Mouse (Mus musculus): Measurements from ENCODE around the gene Prkcb. TPM values are rescaled to one million over a fixed set of nuclear protein-coding genes. Genes with fewer than 3 reads are reported as not detected.

Prkcb gene
- polyA plus RNA-seq, 1 experiment from 2014 or later: 43.9 TPM

GRCm38 (mm10) chr7:122350741-122351140 is 62.2 kb downstream of the Prkcb start:
- H3K79me2 ChIP-seq (ENCODE audit: inconsistent target): no peaks in the 10 kb centered on the region; the same call in 1 of the 2 replicates
- no peak overlapping the region for H3K4me3 ChIP-seq (ENCODE audit: inconsistent target)
- 92% methylated on average over 2 of the region's 2 CpGs for WGBS (ENCODE audit: missing documents)
- no peaks in the 10 kb centered on the region for H3K36me3 ChIP-seq (ENCODE audit: inconsistent target)
- no peak overlapping the region for H3K27ac ChIP-seq

DNA sequence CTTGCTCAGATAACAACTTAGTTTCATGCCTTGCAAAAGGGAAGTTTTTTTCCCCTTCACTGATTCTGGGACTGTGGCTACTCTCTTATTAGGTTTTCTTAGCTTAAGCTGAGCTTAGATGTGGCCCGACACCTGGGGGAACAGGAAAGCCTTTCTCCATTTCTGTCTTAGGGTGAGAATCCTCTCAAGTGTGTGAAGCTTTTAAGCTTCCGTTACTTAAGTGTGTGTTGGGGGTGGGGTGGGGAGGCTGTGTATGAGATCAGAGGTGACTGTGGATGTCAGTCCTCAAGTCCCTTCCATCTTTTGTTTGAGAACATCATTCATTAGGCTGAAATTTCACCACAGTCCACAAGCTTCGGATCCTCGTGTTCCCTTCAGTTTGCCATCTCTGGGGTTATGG is 63.3 kb downstream of the Prkcb start:
- WGBS (ENCODE audit: missing documents): 95% methylated on average over 4 of the region's 4 CpGs
- no peaks in the 10 kb centered on the region; the same call in 1 of the 2 replicates for H3K79me2 ChIP-seq (ENCODE audit: inconsistent target)
- H3K36me3 ChIP-seq (ENCODE audit: inconsistent target): no peaks in the 10 kb centered on the region
- no peak overlapping the region for H3K4me3 ChIP-seq (ENCODE audit: inconsistent target)
- no peak overlapping the region for H3K27ac ChIP-seq

DNA sequence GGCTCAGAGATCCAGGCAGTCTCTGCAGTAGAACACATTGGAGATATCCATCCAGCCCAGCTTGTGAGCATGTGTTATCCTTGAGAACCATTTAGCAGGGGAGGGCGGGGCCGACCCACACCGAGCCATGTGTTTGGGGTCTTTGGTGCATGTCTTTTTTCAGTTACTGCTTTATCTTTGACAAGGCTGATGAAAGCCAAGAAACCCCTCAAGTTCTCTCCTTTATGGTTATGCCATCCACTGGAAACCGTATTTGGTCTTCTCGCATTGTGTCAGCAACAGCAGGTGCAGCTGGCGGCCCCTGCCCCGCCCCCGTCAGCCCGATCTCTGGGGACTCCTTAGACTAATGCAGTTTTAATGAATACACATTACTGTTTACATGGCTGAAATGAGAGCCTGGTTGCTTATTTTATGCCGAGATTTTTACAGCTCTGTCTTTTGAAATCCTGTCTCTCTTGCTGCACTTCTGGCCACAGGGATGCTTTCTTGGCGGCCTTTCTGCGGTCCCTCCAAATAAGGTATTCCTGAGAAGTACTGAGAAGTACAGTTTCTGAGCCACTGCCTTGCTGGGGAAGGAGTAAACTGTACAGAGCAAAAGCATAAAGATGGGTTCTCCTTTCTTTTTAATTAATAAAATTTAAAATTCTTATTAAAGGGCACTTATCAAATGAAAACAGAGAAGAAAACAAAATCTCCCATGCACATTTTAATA is 64.2 kb downstream of the Prkcb start:
- no peaks in the 10 kb centered on the region; the same call in 1 of the 2 replicates for H3K79me2 ChIP-seq (ENCODE audit: inconsistent target)
- H3K36me3 ChIP-seq (ENCODE audit: inconsistent target): no peaks in the 10 kb centered on the region
- no peak overlapping the region for H3K27ac ChIP-seq
- 87% methylated on average over 6 of the region's 12 CpGs for WGBS (ENCODE audit: missing documents)
- no peak overlapping the region for H3K4me3 ChIP-seq (ENCODE audit: inconsistent target)

GRCm38 (mm10) chr7:122353329-122353728 is 64.8 kb downstream of the Prkcb start:
- Histone ChIP-seq H3K27ac (no peak overlapping the region), H3K36me3 (ENCODE audit: inconsistent target) (no peaks in the 10 kb centered on the region), H3K79me2 (ENCODE audit: inconsistent target) (no peaks in the 10 kb centered on the region; the same call in 1 of the 2 replicates), H3K4me3 (ENCODE audit: inconsistent target) (no peak overlapping the region)
- WGBS (ENCODE audit: missing documents): 95% methylated on average over 4 of the region's 4 CpGs

GRCm38 (mm10) chr7:122356941-122357340 is 68.4 kb downstream of the Prkcb start:
- no peak overlapping the region for H3K4me3 ChIP-seq (ENCODE audit: inconsistent target)
- H3K27ac ChIP-seq: peak overlapping the region; percentile 44
- no peaks in the 10 kb centered on the region; the same call in 1 of the 2 replicates for H3K79me2 ChIP-seq (ENCODE audit: inconsistent target)
- H3K36me3 ChIP-seq (ENCODE audit: inconsistent target): no peaks in the 10 kb centered on the region
- WGBS (ENCODE audit: missing documents): 76% methylated on average over 2 of the region's 2 CpGs

DNA sequence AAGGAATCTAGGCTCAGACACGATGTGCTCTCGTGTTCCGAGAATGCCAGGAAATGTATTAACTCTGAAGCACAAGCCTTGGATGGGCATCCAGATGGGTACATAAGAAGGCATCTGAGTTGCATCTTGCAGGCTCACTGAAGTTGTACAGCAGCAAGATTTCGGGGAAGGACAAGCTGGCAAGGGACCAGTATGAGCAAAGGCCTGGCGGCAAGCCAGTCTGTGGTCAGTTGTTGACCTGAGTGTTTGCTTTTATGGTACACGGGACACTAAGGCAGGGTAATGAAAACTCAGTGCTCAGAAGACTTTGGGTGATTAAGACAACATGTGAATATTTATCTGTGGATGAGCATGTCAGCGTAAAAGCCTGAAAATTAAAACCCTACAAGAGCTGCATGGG is 69.3 kb downstream of the Prkcb start:
- no peaks in the 10 kb centered on the region; the same call in 1 of the 2 replicates for H3K79me2 ChIP-seq (ENCODE audit: inconsistent target)
- no peak overlapping the region for H3K4me3 ChIP-seq (ENCODE audit: inconsistent target)
- H3K27ac ChIP-seq: no peak overlapping the region
- no peaks in the 10 kb centered on the region for H3K36me3 ChIP-seq (ENCODE audit: inconsistent target)
- WGBS (ENCODE audit: missing documents): 81% methylated on average over 7 of the region's 7 CpGs

- Histone ChIP-seq H3K79me2 (ENCODE audit: inconsistent target) (no peaks in the 10 kb centered on the region; the same call in 1 of the 2 replicates), H3K27ac (no peak overlapping the region), H3K4me3 (ENCODE audit: inconsistent target) (no peak overlapping the region), H3K36me3 (ENCODE audit: inconsistent target) (no peaks in the 10 kb centered on the region)
- 100% methylated on average over 1 of the region's 1 CpGs for WGBS (ENCODE audit: missing documents)
These were observed 78.1 kb downstream of the Prkcb start for GRCm38 (mm10) chr7:122366635-122367034.

- WGBS (ENCODE audit: missing documents): 84% methylated on average over 7 of the region's 7 CpGs
- H3K4me3 ChIP-seq (ENCODE audit: inconsistent target): no peak overlapping the region
- H3K36me3 ChIP-seq (ENCODE audit: inconsistent target): no peaks in the 10 kb centered on the region
- no peaks in the 10 kb centered on the region; the same call in 1 of the 2 replicates for H3K79me2 ChIP-seq (ENCODE audit: inconsistent target)
- H3K27ac ChIP-seq: no peak overlapping the region
These were observed 78.9 kb downstream of the Prkcb start for GRCm38 (mm10) chr7:122367303-122368007.

- Histone ChIP-seq H3K36me3 (ENCODE audit: inconsistent target) (no peaks in the 10 kb centered on the region), H3K4me3 (ENCODE audit: inconsistent target) (no peak overlapping the region), H3K79me2 (ENCODE audit: inconsistent target) (no peaks in the 10 kb centered on the region; the same call in 1 of the 2 replicates), H3K27ac (no peak overlapping the region)
- 93% methylated on average over 12 of the region's 12 CpGs for WGBS (ENCODE audit: missing documents)
These were observed 81.9 kb downstream of the Prkcb start for GRCm38 (mm10) chr7:122370488-122370887.

- no peak overlapping the region for H3K4me3 ChIP-seq (ENCODE audit: inconsistent target)
- WGBS (ENCODE audit: missing documents): 86% methylated on average over 5 of the region's 5 CpGs
- H3K27ac ChIP-seq: no peak overlapping the region
- H3K36me3 ChIP-seq (ENCODE audit: inconsistent target): no peaks in the 10 kb centered on the region
- no peaks in the 10 kb centered on the region; the same call in 1 of the 2 replicates for H3K79me2 ChIP-seq (ENCODE audit: inconsistent target)
These were observed 83.4 kb downstream of the Prkcb start for GRCm38 (mm10) chr7:122371947-122372346.

- H3K36me3 ChIP-seq (ENCODE audit: inconsistent target): no peaks in the 10 kb centered on the region
- WGBS (ENCODE audit: missing documents): 83% methylated on average over 3 of the region's 3 CpGs
These were observed 83.8 kb downstream of the Prkcb start for GRCm38 (mm10) chr7:122372349-122372748.

GRCm38 (mm10) chr7:122376845-122377244 is 88.3 kb downstream of the Prkcb start:
- H3K27ac ChIP-seq: no peak overlapping the region
- H3K36me3 ChIP-seq (ENCODE audit: inconsistent target): no peaks in the 10 kb centered on the region
- no peaks in the 10 kb centered on the region for H3K79me2 ChIP-seq (ENCODE audit: inconsistent target)
- no peak overlapping the region for H3K4me3 ChIP-seq (ENCODE audit: inconsistent target)

More at GRCm38 (mm10) chr7:122372349-122372748, 83.8 kb downstream of the Prkcb start:
- Histone ChIP-seq H3K27ac (no peak overlapping the region), H3K79me2 (ENCODE audit: inconsistent target) (no peaks in the 10 kb centered on the region; the same call in 1 of the 2 replicates), H3K4me3 (ENCODE audit: inconsistent target) (no peak overlapping the region)

GRCm38 (mm10) chr7:122377967-122378366 is 89.4 kb downstream of the Prkcb start:
- Histone ChIP-seq H3K4me3 (ENCODE audit: inconsistent target) (no peak overlapping the region), H3K27ac (no peak overlapping the region), H3K79me2 (ENCODE audit: inconsistent target) (no peaks in the 10 kb centered on the region), H3K36me3 (ENCODE audit: inconsistent target) (no peaks in the 10 kb centered on the region)
- whole genome bisulfite sequencing (ENCODE audit: missing documents): 94% methylated on average over 3 of the region's 3 CpGs

GRCm38 (mm10) chr7:122378473-122378872 is 89.9 kb downstream of the Prkcb start:
- Histone ChIP-seq H3K27ac (no peak overlapping the region), H3K4me3 (ENCODE audit: inconsistent target) (no peak overlapping the region), H3K79me2 (ENCODE audit: inconsistent target) (no peaks in the 10 kb centered on the region), H3K36me3 (ENCODE audit: inconsistent target) (no peaks in the 10 kb centered on the region)
- WGBS (ENCODE audit: missing documents): 50% methylated on average over 10 of the region's 10 CpGs

DNA sequence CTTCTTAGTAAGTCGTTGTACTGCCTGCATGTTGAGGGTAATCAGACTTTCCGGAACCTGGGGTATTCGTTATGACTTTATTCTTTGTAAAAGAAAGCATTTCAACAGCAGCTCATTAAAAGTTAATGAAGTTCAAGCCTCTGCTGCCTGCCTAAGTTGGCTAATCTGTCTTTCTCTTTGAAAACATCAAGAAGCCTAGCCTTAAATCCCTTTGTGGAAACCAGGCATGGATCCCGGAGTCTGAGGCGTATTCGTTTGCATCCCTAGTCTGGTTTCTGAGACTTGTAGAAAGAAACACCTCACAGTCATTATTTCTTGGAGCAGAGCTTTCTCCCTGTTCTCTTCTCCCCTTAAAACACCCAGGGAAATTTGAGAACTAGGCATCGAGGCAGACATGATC is 90.7 kb downstream of the Prkcb start:
- no peaks in the 10 kb centered on the region for H3K79me2 ChIP-seq (ENCODE audit: inconsistent target)
- no peak overlapping the region for H3K27ac ChIP-seq
- H3K4me3 ChIP-seq (ENCODE audit: inconsistent target): no peak overlapping the region
- 94% methylated on average over 7 of the region's 7 CpGs for WGBS (ENCODE audit: missing documents)
- no peaks in the 10 kb centered on the region for H3K36me3 ChIP-seq (ENCODE audit: inconsistent target)

Data from macrophage (primary cell).